Mouse (Mus musculus) adrenal gland, postnatal 4 days (tissue): ENCODE data around the gene Cd300ld3. TPM values are rescaled to one million over a fixed set of nuclear protein-coding genes. Genes with fewer than 3 reads are reported as not detected.
"Not testable (repeated sequence)": the region's sequence is repeated elsewhere in the genome, so short reads cannot be mapped to it uniquely, and the experiment has no call there.

Experiments used
- DNase-seq, 2 experiments: peaks; one replicate each; pipeline ENCODE4 v3.0.0; 2021 to 2022; ENCODE audit warnings: low spot score in 2 of 2, mixed read lengths in 2 of 2
- total RNA-seq, 2 experiments: library from RNA; stranded (reverse); gene quantifications; 2 replicates each; pipeline ENCODE4 v1.2.3; 2021

Gene Cd300ld3
- total RNA-seq, 2 experiments from 2014 or later: 4.8 TPM

DNA sequence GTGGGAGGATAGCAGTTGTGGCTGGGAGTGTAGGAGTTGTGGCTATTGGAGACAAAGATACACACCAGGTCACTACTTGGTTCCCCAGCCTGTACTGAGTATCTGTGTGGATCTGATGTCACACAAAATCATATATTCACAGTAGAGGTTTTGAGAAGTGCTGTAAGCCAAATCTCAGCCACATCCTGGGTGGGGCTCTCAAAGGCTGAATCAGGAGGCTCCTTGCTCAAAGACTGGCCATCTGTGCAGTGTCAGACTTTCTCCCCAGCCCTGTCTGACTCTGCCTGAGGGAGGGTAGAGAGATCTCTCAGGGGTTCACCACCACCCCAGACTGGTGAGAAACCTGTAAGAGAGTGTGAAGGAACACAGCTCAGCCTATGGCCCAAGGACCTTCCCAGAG is 6.3 kb upstream of the Cd300ld3 start:
- no peak for DNase-seq

DNA sequence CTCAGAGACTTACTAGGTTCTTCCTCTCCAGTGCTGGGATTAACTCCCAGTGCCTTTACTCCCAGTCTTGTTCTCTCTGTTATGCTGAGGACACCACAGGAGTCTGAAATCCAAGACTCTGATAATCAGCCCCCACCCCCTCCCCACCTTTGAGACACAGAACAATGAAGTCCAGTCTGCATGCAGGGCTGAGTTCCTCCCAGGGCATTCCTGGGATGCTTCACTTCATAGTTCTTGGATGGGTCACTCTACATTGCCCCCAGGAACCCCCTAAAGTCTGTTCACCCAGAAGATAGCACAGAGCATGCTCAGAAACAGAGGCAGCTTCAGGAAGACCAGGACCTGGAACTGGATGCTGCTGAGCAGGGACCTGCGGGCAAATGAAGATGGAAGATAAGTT is 4.8 kb upstream of the Cd300ld3 start:
- DNase-seq: no peak

DNA sequence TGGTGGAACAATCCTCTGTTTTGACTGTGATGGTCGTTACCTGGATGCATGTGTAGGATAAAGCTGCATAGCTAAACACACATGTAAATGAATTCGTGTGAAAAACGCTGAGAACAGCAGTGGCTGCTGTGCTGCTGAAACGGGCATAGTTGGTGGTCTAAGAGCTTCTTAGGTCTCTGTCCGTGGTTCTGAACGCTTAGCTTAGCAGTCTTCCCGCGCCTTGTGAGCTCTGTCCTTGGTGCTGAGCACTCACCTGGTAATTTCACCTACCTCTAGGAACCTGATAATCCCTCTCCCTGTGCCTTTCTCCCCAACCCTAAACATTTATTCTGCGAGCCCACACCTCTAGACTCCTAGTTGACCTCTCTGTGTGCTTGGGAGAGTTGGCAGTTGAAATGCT is 4.0 kb upstream of the Cd300ld3 start:
- DNase-seq: no peak

GRCm38 (mm10) chr11:115049282-115049895 is 1.2 kb upstream of the Cd300ld3 start:
- DNase-seq: no peak

DNA sequence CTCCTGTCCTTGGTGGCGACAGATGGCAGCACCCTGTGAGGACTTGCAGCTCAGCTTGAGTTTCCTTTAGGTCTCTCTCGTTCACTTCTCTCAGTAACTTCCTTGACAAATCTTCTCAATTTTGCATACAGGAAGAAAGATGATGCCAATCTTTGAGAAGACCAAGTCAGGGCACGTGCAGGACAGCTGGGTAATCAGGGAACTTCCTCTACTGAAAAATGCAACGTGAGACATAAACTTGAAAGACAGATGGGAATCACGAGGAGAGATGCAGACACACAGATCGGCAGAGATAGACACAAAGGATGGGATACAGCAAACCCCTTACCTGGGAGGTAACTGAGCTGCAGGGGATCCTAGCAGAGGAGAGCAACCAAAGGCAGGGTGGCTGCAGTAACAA is 10.5 kb downstream of the Cd300ld3 start, which contains the start of gene Cd300ld5:
TSS of gene Cd300ld5 (minus strand) at position 101 of the 400 bp plus-strand sequence.
- not testable (repeated sequence) for DNase-seq

DNA sequence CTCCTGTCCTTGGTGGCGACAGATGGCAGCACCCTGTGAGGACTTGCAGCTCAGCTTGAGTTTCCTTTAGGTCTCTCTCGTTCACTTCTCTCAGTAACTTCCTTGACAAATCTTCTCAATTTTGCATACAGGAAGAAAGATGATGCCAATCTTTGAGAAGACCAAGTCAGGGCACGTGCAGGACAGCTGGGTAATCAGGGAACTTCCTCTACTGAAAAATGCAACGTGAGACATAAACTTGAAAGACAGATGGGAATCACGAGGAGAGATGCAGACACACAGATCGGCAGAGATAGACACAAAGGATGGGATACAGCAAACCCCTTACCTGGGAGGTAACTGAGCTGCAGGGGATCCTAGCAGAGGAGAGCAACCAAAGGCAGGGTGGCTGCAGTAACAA is 21.3 kb downstream of the Cd300ld3 start, which contains the start of gene Cd300ld4:
TSS of gene Cd300ld4 (minus strand) at position 101 of the 400 bp plus-strand sequence.
- not testable (repeated sequence) for DNase-seq

- not testable (repeated sequence) for DNase-seq
These were observed 32.1 kb downstream of the Cd300ld3 start, which contains the start of gene Cd300ld2 for GRCm38 (mm10) chr11:115016093-115016492. Cd300ld2 (minus strand) TSS chr11:115016193.

- DNase-seq: no peak
These were observed 44.1 kb downstream of the Cd300ld3 start for GRCm38 (mm10) chr11:115004070-115004469.

DNA sequence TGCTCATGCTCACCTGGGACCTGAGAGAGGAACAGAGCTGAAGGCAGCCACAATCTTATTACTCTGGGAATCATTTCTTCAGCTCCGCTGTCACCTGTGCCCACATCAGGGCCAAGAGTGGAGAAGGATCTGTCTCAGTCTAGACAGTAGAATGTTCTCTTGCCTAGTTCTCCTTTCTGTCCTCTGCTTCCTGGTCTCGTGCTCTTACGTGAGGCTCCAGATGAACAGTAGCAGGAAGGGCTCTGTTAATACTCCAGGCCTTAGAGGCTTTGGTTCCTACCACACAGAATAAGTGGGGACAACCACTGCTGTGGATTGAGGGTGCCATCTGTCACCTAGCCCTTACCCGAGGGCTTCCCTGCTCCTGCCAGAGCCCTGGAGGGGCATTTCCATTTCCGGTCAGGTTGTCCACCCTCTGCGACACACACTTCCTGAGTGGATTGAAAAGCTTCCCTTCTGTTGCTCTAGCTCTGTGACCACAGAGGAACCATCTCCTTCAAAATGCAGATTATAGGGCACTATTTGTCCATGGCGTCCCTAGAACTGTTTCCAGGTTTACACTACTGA is 46.7 kb downstream of the Cd300ld3 start, which contains the start of gene Cd300c2:
TSS of gene Cd300c2 (minus strand) at position 407 of the 567 bp plus-strand sequence.
- DNase-seq: no peak

Other genes with a start within 250 kb of the Cd300ld3 start
- under 1 TPM in 1 of 2 experiments, not detected in 1; 0.36 TPM for gene Gpr142, start 249.5 kb downstream of the Cd300ld3 start, total RNA-seq
- 10 to 100 TPM; 17.6 to 41.1 TPM for gene Gprc5c, start 197.3 kb downstream of the Cd300ld3 start, total RNA-seq
- gene Cd300a, start 158.4 kb downstream of the Cd300ld3 start, total RNA-seq: 1 to 10 TPM; 1.9 to 3.3 TPM
- under 1 TPM; 0.73 to 0.76 TPM for gene Cd300lb, start 114.0 kb downstream of the Cd300ld3 start, total RNA-seq
- not detected for gene Cd300c, start 79.3 kb downstream of the Cd300ld3 start, total RNA-seq
- under 1 TPM; 0.42 to 0.54 TPM for gene Cd300ld, start 58.5 kb downstream of the Cd300ld3 start, total RNA-seq
- 1 to 10 TPM; 4.2 to 4.4 TPM for gene Cd300c2, start 46.5 kb downstream of the Cd300ld3 start, total RNA-seq
- gene Cd300ld2, start 32.2 kb downstream of the Cd300ld3 start, total RNA-seq: not detected
- under 1 TPM; 0.56 to 0.59 TPM for gene Cd300ld4, start 21.4 kb downstream of the Cd300ld3 start, total RNA-seq
- 1 to 10 TPM; 1.0 to 1.8 TPM for gene Cd300ld5, start 10.6 kb downstream of the Cd300ld3 start, total RNA-seq
- gene Cd300e, start 13.8 kb upstream of the Cd300ld3 start, total RNA-seq: under 1 TPM; 0.20 to 0.48 TPM
- gene Rab37, start 43.0 kb upstream of the Cd300ld3 start, total RNA-seq: 1 to 10 TPM; 2.1 to 2.5 TPM
- gene Cd300lf, start 85.6 kb upstream of the Cd300ld3 start, total RNA-seq: 1 to 10 TPM; 2.0 to 2.2 TPM
- 10 to 100 TPM; 28.9 to 37.6 TPM for gene Slc9a3r1, start 114.9 kb upstream of the Cd300ld3 start, total RNA-seq
- 10 to 100 TPM; 11.9 to 12.0 TPM for gene Tmem104, start 139.1 kb upstream of the Cd300ld3 start, total RNA-seq
- 10 to 100 TPM; 21.6 to 22.1 TPM for gene Nat9, start 139.4 kb upstream of the Cd300ld3 start, total RNA-seq
- 1 to 10 TPM; 1.8 to 2.0 TPM for gene Grin2c, start 218.8 kb upstream of the Cd300ld3 start, total RNA-seq
- gene Fdxr, start 228.6 kb upstream of the Cd300ld3 start, total RNA-seq: 100 to 1,000 TPM; 608 to 629 TPM
- 10 to 100 TPM; 26.0 to 31.3 TPM for gene Fads6, start 249.3 kb upstream of the Cd300ld3 start, total RNA-seq